Mouse (Mus musculus) liver, embryonic 13.5 days (tissue): ENCODE measurements around the gene Crebrf. TPM values are rescaled to one million over a fixed set of nuclear protein-coding genes. Genes with fewer than 3 reads are reported as not detected.

Experiments used
- ATAC-seq: fragments of 200-750 bp; cut with Nextera tagmentation; 2 replicates; pipeline ENCODE4 v1.8.0; 2017; ENCODE audit warnings: low read depth, mild to moderate bottlenecking, moderate number of reproducible peaks, moderate library complexity
- DNase-seq: peaks from one replicate; pipeline ENCODE4 v3.0.0; 2022
- H3K27ac ChIP-seq: fragments of 300-500 bp; sonication (generic); 2 replicates; pipeline ENCODE4 v1.5.1; 2015; ENCODE audit warnings: moderate library complexity, mild to moderate bottlenecking, inconsistent platforms
- H3K27me3 ChIP-seq: fragments of 300-500 bp; sonication (generic); 2 replicates; pipeline ENCODE4 v1.6.1; 2015; ENCODE audit warnings: mild to moderate bottlenecking, inconsistent platforms
- H3K36me3 ChIP-seq: fragments of 300-500 bp; sonication (generic); 2 replicates; pipeline ENCODE4 v1.6.1; 2015; ENCODE audit warnings: mild to moderate bottlenecking, inconsistent platforms
- H3K4me1 ChIP-seq: fragments of 300-500 bp; sonication (generic); replicated peaks from 2 replicates; pipeline ENCODE4 v1.6.1; 2015; ENCODE audit warnings: inconsistent platforms
- H3K4me2 ChIP-seq: fragments of 300-500 bp; sonication (generic); 2 replicates; pipeline ENCODE4 v1.6.1; 2015; ENCODE audit warnings: inconsistent platforms, mild to moderate bottlenecking, moderate library complexity
- H3K4me3 ChIP-seq: fragments of 300-500 bp; sonication (generic); replicated peaks from 2 replicates; pipeline ENCODE4 v1.5.1; 2015; ENCODE audit warnings: mild to moderate bottlenecking, inconsistent platforms
- H3K9ac ChIP-seq: fragments of 300-500 bp; sonication (generic); 2 replicates; pipeline ENCODE4 v1.6.1; 2015; ENCODE audit warnings: mild to moderate bottlenecking, inconsistent platforms
- H3K9me3 ChIP-seq: fragments of 300-500 bp; sonication (generic); replicated peaks from 2 replicates; pipeline ENCODE4 v1.6.1; 2016; ENCODE audit warnings: inconsistent platforms
- whole genome bisulfite sequencing: fragments of 180-500 bp; shearing (Covaris S2); methylation state at CpG from one replicate; pipeline ENCODE4 v1.1.7; 2015; ENCODE audit not compliant: insufficient replicate concordance; 5-methylcytosine and 5-hydroxymethylcytosine counted together
- polyA plus RNA-seq: library from polyadenylated mRNA; unstranded; fragments of >200 nt; fragmentation: Nextera tagmentation; extraction: Ambion mirVana; gene quantifications from 2 replicates; pipeline ENCODE4 v1.2.1, GENCODE M21; 2015

Gene Crebrf
- polyA plus RNA-seq, 1 experiment from 2014 or later: 2.2 TPM

GRCm38 (mm10) chr17:26794744-26795143, 79.3 kb downstream of the Crebrf start:
- Histone ChIP-seq H3K4me3 (no peak overlapping the region), H3K4me1 (no peaks in the 10 kb centered on the region; the same call in 1 of the 2 replicates), H3K9me3 (no peaks in the 10 kb centered on the region), H3K27ac (no peak overlapping the region), H3K27me3 (no peaks in the 10 kb centered on the region), H3K4me2 (no peak overlapping the region), H3K36me3 (peaks cover 35% of the 10 kb centered on the region), H3K9ac (no peak overlapping the region)
- 15% methylated on average over 3 of the region's 3 CpGs for WGBS
- DNase-seq (peak; percentile 13), ATAC-seq (no peak)

- WGBS: 60% methylated on average over 6 of the region's 7 CpGs
- Histone ChIP-seq H3K4me1 (no peaks in the 10 kb centered on the region; the same call in 1 of the 2 replicates), H3K36me3 (peaks cover 28% of the 10 kb centered on the region), H3K4me3 (no peak overlapping the region), H3K27ac (no peak overlapping the region), H3K4me2 (no peak overlapping the region), H3K9ac (no peak overlapping the region), H3K27me3 (no peaks in the 10 kb centered on the region), H3K9me3 (no peaks in the 10 kb centered on the region)
- no peak for DNase-seq
- ATAC-seq: no peak
Measured at GRCm38 (mm10) chr17:26795386-26795785, 79.9 kb downstream of the Crebrf start.

- WGBS: 49% methylated on average over 6 of the region's 6 CpGs
- Histone ChIP-seq H3K4me3 (no peak overlapping the region), H3K4me1 (no peaks in the 10 kb centered on the region; the same call in 1 of the 2 replicates), H3K27ac (no peak overlapping the region), H3K27me3 (no peaks in the 10 kb centered on the region), H3K9ac (no peak overlapping the region), H3K4me2 (no peak overlapping the region), H3K36me3 (peaks cover 7% of the 10 kb centered on the region; the same call in 1 of the 2 replicates), H3K9me3 (no peaks in the 10 kb centered on the region)
- no peak for ATAC-seq
- no peak for DNase-seq
Measured at GRCm38 (mm10) chr17:26797379-26798128, 82.1 kb downstream of the Crebrf start.

GRCm38 (mm10) chr17:26802886-26803285, 87.4 kb downstream of the Crebrf start:
- H3K4me2 ChIP-seq: no peak overlapping the region
- no peaks in the 10 kb centered on the region for H3K36me3 ChIP-seq
- no peak overlapping the region for H3K9ac ChIP-seq
- ATAC-seq: no peak
- H3K9me3 ChIP-seq: 0 out of 2 replicates have a peak, but pooled peaks cover 3% of the 10 kb centered on the region
- H3K27ac ChIP-seq: no peak overlapping the region
- WGBS: 57% methylated on average over 3 of the region's 3 CpGs
- H3K4me1 ChIP-seq: no peaks in the 10 kb centered on the region
- no peak for DNase-seq
- no peaks in the 10 kb centered on the region for H3K27me3 ChIP-seq
- H3K4me3 ChIP-seq: no peak overlapping the region

GRCm38 (mm10) chr17:26812607-26813006, 97.2 kb downstream of the Crebrf start:
- no peaks in the 10 kb centered on the region for H3K9me3 ChIP-seq
- no peak for ATAC-seq
- H3K27me3 ChIP-seq: peaks cover 21% of the 10 kb centered on the region
- no peak overlapping the region for H3K9ac ChIP-seq
- H3K27ac ChIP-seq: no peak overlapping the region
- no peak overlapping the region for H3K4me3 ChIP-seq
- no peaks in the 10 kb centered on the region for H3K4me1 ChIP-seq
- no peak overlapping the region for H3K4me2 ChIP-seq
- DNase-seq: no peak
- H3K36me3 ChIP-seq: no peaks in the 10 kb centered on the region
- 41% methylated on average over 2 of the region's 2 CpGs for WGBS

- Histone ChIP-seq H3K27ac (no peak overlapping the region), H3K4me3 (no peak overlapping the region), H3K4me1 (no peaks in the 10 kb centered on the region), H3K4me2 (no peak overlapping the region), H3K9me3 (no peaks in the 10 kb centered on the region), H3K36me3 (no peaks in the 10 kb centered on the region), H3K27me3 (peaks cover 29% of the 10 kb centered on the region), H3K9ac (no peak overlapping the region)
- no peak for DNase-seq
- whole genome bisulfite sequencing: 52% methylated on average over 9 of the region's 9 CpGs
- ATAC-seq: no peak
Measured at GRCm38 (mm10) chr17:26813497-26813896, 98.0 kb downstream of the Crebrf start.

GRCm38 (mm10) chr17:26816810-26817209, 101.4 kb downstream of the Crebrf start:
- ATAC-seq (no peak), DNase-seq (no peak)
- WGBS: 36% methylated on average over 6 of the region's 6 CpGs
- Histone ChIP-seq H3K4me1 (no peaks in the 10 kb centered on the region), H3K9ac (no peak overlapping the region), H3K4me3 (no peak overlapping the region), H3K36me3 (no peaks in the 10 kb centered on the region), H3K27ac (no peak overlapping the region), H3K27me3 (peaks cover 26% of the 10 kb centered on the region), H3K4me2 (no peak overlapping the region), H3K9me3 (no peaks in the 10 kb centered on the region)

- no peak overlapping the region for H3K4me3 ChIP-seq
- H3K9ac ChIP-seq: no peak overlapping the region
- ATAC-seq (no peak), DNase-seq (no peak)
- peaks cover 23% of the 10 kb centered on the region for H3K27me3 ChIP-seq
- no peak overlapping the region for H3K4me2 ChIP-seq
- H3K9me3 ChIP-seq: no peaks in the 10 kb centered on the region
- H3K27ac ChIP-seq: no peak overlapping the region
- no peaks in the 10 kb centered on the region for H3K4me1 ChIP-seq
- no peaks in the 10 kb centered on the region for H3K36me3 ChIP-seq
Measured at GRCm38 (mm10) chr17:26817776-26818175, 102.3 kb downstream of the Crebrf start.

GRCm38 (mm10) chr17:26826131-26826530, 110.7 kb downstream of the Crebrf start:
- H3K9me3 ChIP-seq: no peaks in the 10 kb centered on the region
- ATAC-seq: no peak
- H3K4me3 ChIP-seq: no peak overlapping the region
- H3K4me1 ChIP-seq: no peaks in the 10 kb centered on the region
- no peaks in the 10 kb centered on the region for H3K36me3 ChIP-seq
- WGBS: 60% methylated on average over 15 of the region's 17 CpGs
- no peak overlapping the region for H3K27ac ChIP-seq
- no peak overlapping the region for H3K4me2 ChIP-seq
- no peak overlapping the region for H3K9ac ChIP-seq
- no peak for DNase-seq
- H3K27me3 ChIP-seq: peaks cover 38% of the 10 kb centered on the region

Other genes starting within 250 kb of the Crebrf start
- gene Ergic1, start 154.2 kb upstream of the Crebrf start, polyA plus RNA-seq: 35.2 and 37.0 TPM in 2 replicates
- 22.2 and 27.8 TPM in 2 replicates for gene Dusp1, start 153.5 kb upstream of the Crebrf start, polyA plus RNA-seq
- gene Atp6v0e, start 52.4 kb upstream of the Crebrf start, polyA plus RNA-seq: 192 and 194 TPM in 2 replicates
- gene Bnip1, start 65.4 kb downstream of the Crebrf start, polyA plus RNA-seq: 26.9 and 28.6 TPM in 2 replicates
- 0.90 TPM in 1 of 2 replicates, not detected in the other for gene Nkx2-5, start 129.4 kb downstream of the Crebrf start, polyA plus RNA-seq
- gene Kifc5b, start 201.4 kb downstream of the Crebrf start, polyA plus RNA-seq: 4.7 and 5.2 TPM in 2 replicates
- 1.4 and 1.6 TPM in 2 replicates for gene Phf1, start 217.4 kb downstream of the Crebrf start, polyA plus RNA-seq
- gene Cuta, start 223.9 kb downstream of the Crebrf start, polyA plus RNA-seq: 111 and 118 TPM in 2 replicates
- gene Syngap1, start 225.6 kb downstream of the Crebrf start, polyA plus RNA-seq: 0.25 and 0.44 TPM in 2 replicates